Mouse (Mus musculus) megakaryocyte, adult 5-6 weeks (primary cell): ENCODE results near the gene Ms4a8a. TPM values are rescaled to one million over a fixed set of nuclear protein-coding genes. Genes with fewer than 3 reads are reported as not detected.

Experiments used
- ATAC-seq: 2 replicates; pipeline ENCODE4 v1.8.0; 2016; ENCODE audit warnings: mild to moderate bottlenecking, inconsistent platforms; ENCODE audit not compliant: poor library complexity, severe bottlenecking
- total RNA-seq, 2 experiments: library from RNA; stranded (forward) in 1 of 2; stranded (reverse) in 1 of 2; fragments of 153-499, 151-499 nt in 1 of 2; fragments of 221-1000, 200-1000 nt in 1 of 2; gene quantifications; 2 replicates each; pipeline versions ENCODE4 v1.2.3 to v1.2.4; 2015 to 2017

Gene Ms4a8a
- total RNA-seq, 2 experiments from 2014 or later = 52.4 to 96.0 TPM

DNA sequence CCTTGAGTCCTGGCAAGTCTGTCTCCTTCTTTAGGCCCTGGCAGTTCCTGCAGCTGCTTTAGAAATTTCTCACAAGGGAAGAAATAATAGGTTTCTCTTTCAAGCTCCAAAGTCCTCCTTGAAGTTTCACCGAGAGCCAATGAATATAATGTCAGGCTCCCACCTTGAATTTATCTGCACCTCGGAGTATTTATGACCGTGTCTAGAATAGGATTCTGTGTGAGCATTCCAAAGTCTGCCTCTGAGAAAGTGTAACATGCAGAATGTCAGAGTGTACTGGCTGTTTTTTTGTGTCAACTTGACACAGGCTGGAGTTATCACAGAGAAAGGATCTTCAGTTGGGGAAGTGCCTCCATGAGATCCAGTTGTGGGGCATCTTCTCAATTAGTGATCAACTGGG lies 63.0 kb downstream of the Ms4a8a start, which contains the start of gene Ms4a18:
Ms4a18 (minus strand) TSS at position 141 of the 400 bp plus-strand sequence.
- no peak for ATAC-seq

Other genes starting within 250 kb of the Ms4a8a start
- 31.4 and 31.6 TPM in 2 replicates for gene Slc15a3, start 241.4 kb downstream of the Ms4a8a start, total RNA-seq (2015)
- 18.0 and 20.2 TPM in 2 replicates for gene Slc15a3, start 241.4 kb downstream of the Ms4a8a start, total RNA-seq (2017)
- gene Tmem132a, start 211.2 kb downstream of the Ms4a8a start, total RNA-seq (2015) = 0.11 and 0.21 TPM in 2 replicates
- 0.33 and 0.70 TPM in 2 replicates for gene Tmem132a, start 211.2 kb downstream of the Ms4a8a start, total RNA-seq (2017)
- gene Tmem109, start 199.1 kb downstream of the Ms4a8a start, total RNA-seq (2015) = 76.9 and 81.2 TPM in 2 replicates
- gene Tmem109, start 199.1 kb downstream of the Ms4a8a start, total RNA-seq (2017) = 74.7 and 80.9 TPM in 2 replicates
- gene Prpf19, start 185.9 kb downstream of the Ms4a8a start, total RNA-seq (2015) = 34.1 and 36.1 TPM in 2 replicates
- 69.0 and 76.2 TPM in 2 replicates for gene Prpf19, start 185.9 kb downstream of the Ms4a8a start, total RNA-seq (2017)
- gene Zp1, start 160.5 kb downstream of the Ms4a8a start, total RNA-seq (2015) = not detected in 2 replicates
- not detected in 2 replicates for gene Zp1, start 160.5 kb downstream of the Ms4a8a start, total RNA-seq (2017)
- 0.21 TPM in 1 of 2 replicates, not detected in the other for gene Ptgdr2, start 143.9 kb downstream of the Ms4a8a start, total RNA-seq (2015)
- gene Ptgdr2, start 143.9 kb downstream of the Ms4a8a start, total RNA-seq (2017) = 0.07 and 0.20 TPM in 2 replicates
- 11.1 and 11.3 TPM in 2 replicates for gene Ccdc86, start 131.8 kb downstream of the Ms4a8a start, total RNA-seq (2015)
- gene Ccdc86, start 131.8 kb downstream of the Ms4a8a start, total RNA-seq (2017) = 10.8 and 16.7 TPM in 2 replicates
- not detected in 2 replicates for gene Ms4a10, start 106.4 kb downstream of the Ms4a8a start, total RNA-seq (2015)
- not detected in 2 replicates for gene Ms4a10, start 106.4 kb downstream of the Ms4a8a start, total RNA-seq (2017)
- not detected in 2 replicates for gene Ms4a15, start 87.9 kb downstream of the Ms4a8a start, total RNA-seq (2015)
- gene Ms4a15, start 87.9 kb downstream of the Ms4a8a start, total RNA-seq (2017) = not detected in 2 replicates
- not detected in 2 replicates for gene Ms4a18, start 63.1 kb downstream of the Ms4a8a start, total RNA-seq (2015)
- not detected in 2 replicates for gene Ms4a18, start 63.1 kb downstream of the Ms4a8a start, total RNA-seq (2017)
- not detected in 2 replicates for gene 1700017D01Rik, start 49.8 kb upstream of the Ms4a8a start, total RNA-seq (2015)
- gene 1700017D01Rik, start 49.8 kb upstream of the Ms4a8a start, total RNA-seq (2017) = not detected in 2 replicates
- gene 1700025F22Rik, start 84.2 kb upstream of the Ms4a8a start, total RNA-seq (2015) = not detected in 2 replicates
- gene 1700025F22Rik, start 84.2 kb upstream of the Ms4a8a start, total RNA-seq (2017) = not detected in 2 replicates
- not detected in 2 replicates for gene Ms4a13, start 115.6 kb upstream of the Ms4a8a start, total RNA-seq (2015)
- gene Ms4a13, start 115.6 kb upstream of the Ms4a8a start, total RNA-seq (2017) = not detected in 2 replicates
- not detected in 2 replicates for gene Ms4a12, start 151.3 kb upstream of the Ms4a8a start, total RNA-seq (2015)
- gene Ms4a12, start 151.3 kb upstream of the Ms4a8a start, total RNA-seq (2017) = not detected in 2 replicates
- gene Ms4a1, start 185.1 kb upstream of the Ms4a8a start, total RNA-seq (2015) = 0.07 TPM in 1 of 2 replicates, not detected in the other
- 0.08 and 0.18 TPM in 2 replicates for gene Ms4a1, start 185.1 kb upstream of the Ms4a8a start, total RNA-seq (2017)
- gene Ms4a5, start 202.8 kb upstream of the Ms4a8a start, total RNA-seq (2015) = not detected in 2 replicates
- not detected in 2 replicates for gene Ms4a5, start 202.8 kb upstream of the Ms4a8a start, total RNA-seq (2017)
- gene Ms4a14, start 233.4 kb upstream of the Ms4a8a start, total RNA-seq (2015) = 0.09 and 0.13 TPM in 2 replicates
- gene Ms4a14, start 233.4 kb upstream of the Ms4a8a start, total RNA-seq (2017) = not detected in 2 replicates